Mouse (Mus musculus): ENCODE results near the gene Glt1d1. TPM values are rescaled to one million over a fixed set of nuclear protein-coding genes. Genes with fewer than 3 reads are reported as not detected.

The Glt1d1 gene
- polyA plus RNA-seq, 1 experiment from 2014 or later = 0.63 TPM

DNA sequence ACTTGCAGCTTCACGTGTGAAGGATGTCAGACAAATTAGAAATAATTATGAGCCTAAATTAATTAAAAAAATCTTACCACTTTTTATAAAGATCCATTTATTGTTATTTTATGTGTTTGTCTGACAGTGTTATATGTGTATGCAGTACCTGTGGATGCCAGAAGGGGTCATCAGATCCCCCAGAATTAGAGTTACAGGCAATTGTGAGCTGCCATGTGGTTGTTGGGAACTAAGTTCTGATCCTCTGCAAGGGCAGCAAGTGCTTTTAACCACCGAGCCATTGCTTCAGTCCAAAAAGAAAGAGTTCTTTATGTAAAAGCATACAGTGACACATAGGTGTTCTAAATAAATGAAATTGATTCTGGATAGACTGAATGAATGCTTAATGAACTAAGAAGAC lies 45.5 kb downstream of the Glt1d1 start:
- no peaks in the 10 kb centered on the region for H3K4me1 ChIP-seq (replicated peaks)
- no peak overlapping the region for H3K4me2 ChIP-seq (replicated peaks)
- H3K27me3 ChIP-seq (replicated peaks) = no peaks in the 10 kb centered on the region
- 86% methylated on average over 2 of the region's 2 CpGs for WGBS
- no peaks in the 10 kb centered on the region for H3K36me3 ChIP-seq
- no peak overlapping the region for H3K9ac ChIP-seq
- no peak for ATAC-seq
- H3K9me3 ChIP-seq = no peaks in the 10 kb centered on the region
- H3K27ac ChIP-seq = no peak overlapping the region
- H3K4me3 ChIP-seq (replicated peaks) = no peak overlapping the region

DNA sequence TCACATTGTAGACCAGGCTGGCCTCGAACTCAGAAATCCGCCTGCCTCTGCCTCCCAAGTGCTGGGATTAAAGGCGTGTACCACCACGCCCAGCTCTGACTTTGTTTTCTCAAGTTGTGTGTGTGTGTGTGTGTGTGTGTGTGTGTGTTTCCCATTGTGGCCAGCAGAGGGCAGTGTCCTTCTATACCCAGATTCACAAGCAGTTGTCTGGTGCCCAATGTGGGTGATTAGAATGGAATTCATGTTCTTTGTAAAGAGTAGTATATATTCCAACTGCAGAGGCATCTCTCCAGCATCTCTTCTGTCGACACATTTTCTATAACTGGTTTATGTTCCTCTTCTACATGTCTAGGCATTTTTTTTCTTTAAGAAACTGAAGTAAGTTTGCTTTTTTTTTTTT lies 46.4 kb downstream of the Glt1d1 start:
- Histone ChIP-seq H3K36me3 (no peaks in the 10 kb centered on the region), H3K9ac (no peak overlapping the region), H3K4me1 (replicated peaks) (no peaks in the 10 kb centered on the region), H3K27ac (no peak overlapping the region), H3K9me3 (no peaks in the 10 kb centered on the region), H3K27me3 (replicated peaks) (no peaks in the 10 kb centered on the region), H3K4me3 (replicated peaks) (no peak overlapping the region), H3K4me2 (replicated peaks) (no peak overlapping the region)
- 92% methylated on average over 5 of the region's 5 CpGs for WGBS
- no peak for ATAC-seq

DNA sequence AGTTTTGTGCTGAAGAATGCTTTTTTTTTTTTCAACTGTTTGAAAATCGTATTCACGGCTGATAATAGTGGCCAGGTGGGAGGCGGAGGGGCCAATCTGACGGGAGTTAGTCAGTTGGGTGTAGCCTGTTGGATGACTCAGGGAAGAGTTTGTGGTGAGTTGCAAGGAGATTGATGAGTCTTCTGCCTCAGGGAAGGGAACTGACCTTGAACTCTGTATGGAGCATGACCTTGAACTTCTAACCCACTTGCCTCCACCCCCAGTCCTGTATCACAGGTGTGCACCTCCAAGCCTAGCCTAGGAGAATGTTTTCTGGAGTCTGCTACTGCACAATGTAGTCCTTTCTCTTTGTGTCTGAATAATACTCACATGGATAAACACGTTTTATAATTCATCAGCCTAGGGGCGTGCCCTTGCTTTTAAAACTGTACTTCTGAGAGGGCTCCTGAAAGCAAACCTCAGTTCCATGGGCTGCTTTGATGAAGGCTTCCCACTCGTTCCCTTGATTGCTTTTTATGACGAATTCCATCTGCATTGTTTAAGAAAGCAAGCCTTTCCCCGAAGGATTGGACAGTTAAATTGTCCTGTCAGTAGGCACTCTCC lies 56.6 kb downstream of the Glt1d1 start:
- 57% methylated on average over 9 of the region's 9 CpGs for WGBS
- no peak for ATAC-seq
- no peak overlapping the region for H3K4me2 ChIP-seq (replicated peaks)
- no peaks in the 10 kb centered on the region for H3K36me3 ChIP-seq
- H3K9me3 ChIP-seq = no peaks in the 10 kb centered on the region
- H3K27me3 ChIP-seq (replicated peaks) = no peaks in the 10 kb centered on the region
- H3K4me1 ChIP-seq (replicated peaks) = no peaks in the 10 kb centered on the region
- no peak overlapping the region for H3K4me3 ChIP-seq (replicated peaks)
- no peak overlapping the region for H3K27ac ChIP-seq
- no peak overlapping the region for H3K9ac ChIP-seq

DNA sequence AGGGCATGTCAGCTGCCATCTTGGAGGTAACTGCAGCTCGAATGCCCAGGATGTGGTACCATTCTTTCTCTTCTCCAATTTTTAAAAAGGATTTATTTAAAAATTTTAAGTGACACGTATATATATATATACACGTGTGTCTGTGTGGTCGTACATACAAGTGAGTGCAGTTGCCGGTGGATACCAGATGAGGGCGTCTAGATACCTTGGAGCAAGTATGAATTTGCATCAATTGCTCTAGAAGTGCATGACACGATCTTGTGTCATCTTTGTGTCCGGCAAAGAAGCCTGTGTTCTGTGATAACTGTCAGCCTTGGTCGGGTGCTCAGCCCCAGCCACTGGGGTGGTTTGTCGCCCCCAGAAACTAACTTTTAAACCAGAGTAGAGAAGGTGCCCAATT lies 59.0 kb downstream of the Glt1d1 start:
- no peak for ATAC-seq
- H3K4me3 ChIP-seq (replicated peaks) = no peak overlapping the region
- no peak overlapping the region for H3K4me2 ChIP-seq (replicated peaks)
- WGBS = 86% methylated on average over 10 of the region's 10 CpGs
- no peaks in the 10 kb centered on the region for H3K27me3 ChIP-seq (replicated peaks)
- H3K36me3 ChIP-seq = no peaks in the 10 kb centered on the region
- H3K27ac ChIP-seq = no peak overlapping the region
- no peak overlapping the region for H3K9ac ChIP-seq
- H3K9me3 ChIP-seq = no peaks in the 10 kb centered on the region
- no peaks in the 10 kb centered on the region for H3K4me1 ChIP-seq (replicated peaks)

DNA sequence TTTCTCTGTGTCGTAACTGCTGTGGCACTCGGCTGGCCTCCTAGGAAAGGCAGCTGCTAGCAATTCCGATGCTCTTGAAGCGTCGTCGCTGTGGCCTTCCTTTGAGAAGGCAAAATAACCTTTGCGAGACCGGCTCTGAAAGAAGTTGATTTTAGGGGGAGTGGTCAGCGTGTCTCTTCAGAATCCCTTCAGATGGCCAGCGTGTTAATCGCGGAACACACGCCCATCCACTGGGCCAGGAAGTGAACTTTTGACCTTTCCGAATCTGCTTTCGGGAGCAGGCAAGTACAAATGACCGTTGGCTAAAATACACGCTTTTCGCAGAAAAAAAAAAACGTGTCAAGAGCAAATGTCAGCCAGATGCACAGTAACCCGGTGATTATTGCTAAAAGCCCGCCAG lies 59.5 kb downstream of the Glt1d1 start:
- H3K9ac ChIP-seq = no peak overlapping the region
- no peaks in the 10 kb centered on the region for H3K36me3 ChIP-seq
- no peaks in the 10 kb centered on the region for H3K27me3 ChIP-seq (replicated peaks)
- no peak overlapping the region for H3K27ac ChIP-seq
- ATAC-seq = no peak
- H3K4me3 ChIP-seq (replicated peaks) = no peak overlapping the region
- no peaks in the 10 kb centered on the region for H3K9me3 ChIP-seq
- no peaks in the 10 kb centered on the region for H3K4me1 ChIP-seq (replicated peaks)
- H3K4me2 ChIP-seq (replicated peaks) = 0 out of 2 replicates have a peak overlapping the region, but pooled peaks have one; percentile 19
- 44% methylated on average over 21 of the region's 21 CpGs for WGBS

DNA sequence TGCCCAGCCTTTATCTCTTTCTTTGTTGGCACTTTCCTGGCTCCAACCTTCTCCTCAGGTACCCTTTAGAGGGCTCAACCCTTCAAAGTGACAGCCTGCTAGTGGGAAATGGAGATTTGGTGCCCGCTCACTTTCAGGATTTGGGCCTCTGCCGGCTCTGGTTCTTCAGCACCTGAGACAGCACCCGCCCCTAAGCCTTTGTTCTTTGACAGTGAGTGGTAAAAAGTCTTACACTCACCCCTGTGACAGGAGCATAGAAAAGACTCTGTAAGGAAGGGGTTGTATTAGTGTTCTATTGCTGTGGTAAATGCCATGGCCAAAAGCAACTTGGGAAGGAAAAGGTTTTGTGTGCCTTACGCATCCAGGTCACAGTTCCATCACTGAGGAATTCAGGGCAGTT lies 63.8 kb downstream of the Glt1d1 start:
- ATAC-seq = no peak
- WGBS = 65% methylated on average over 4 of the region's 4 CpGs
- H3K36me3 ChIP-seq = no peaks in the 10 kb centered on the region

DNA sequence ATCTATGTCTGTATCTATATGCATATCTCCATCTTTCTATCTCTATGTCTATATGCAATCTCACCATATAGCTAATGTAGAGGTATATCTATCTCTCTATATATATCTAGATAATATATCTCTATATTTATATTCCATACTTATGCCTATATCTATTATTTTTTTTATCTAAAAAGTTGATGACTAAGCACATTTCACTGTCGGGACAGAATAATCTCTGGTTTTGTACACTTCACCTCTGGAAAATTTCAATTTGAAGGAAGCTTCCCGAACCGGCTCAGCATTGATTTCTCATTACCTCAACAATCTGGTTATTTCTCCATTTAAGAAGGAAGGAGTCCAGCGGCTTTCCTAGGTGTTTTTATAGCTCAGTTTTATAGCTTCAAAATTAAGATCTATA lies 64.5 kb downstream of the Glt1d1 start:
- Histone ChIP-seq H3K27me3 (replicated peaks) (no peaks in the 10 kb centered on the region), H3K9me3 (no peaks in the 10 kb centered on the region), H3K9ac (no peak overlapping the region), H3K36me3 (no peaks in the 10 kb centered on the region), H3K4me2 (replicated peaks) (no peak overlapping the region), H3K27ac (no peak overlapping the region), H3K4me1 (replicated peaks) (no peaks in the 10 kb centered on the region), H3K4me3 (replicated peaks) (no peak overlapping the region)
- WGBS = 86% methylated on average over 4 of the region's 4 CpGs
- no peak for ATAC-seq

More for the DNA sequence above, 63.8 kb downstream of the Glt1d1 start:
- Histone ChIP-seq H3K4me1 (replicated peaks) (no peaks in the 10 kb centered on the region), H3K27me3 (replicated peaks) (no peaks in the 10 kb centered on the region), H3K9ac (no peak overlapping the region), H3K4me2 (replicated peaks) (no peak overlapping the region), H3K27ac (no peak overlapping the region), H3K4me3 (replicated peaks) (no peak overlapping the region), H3K9me3 (no peaks in the 10 kb centered on the region)

DNA sequence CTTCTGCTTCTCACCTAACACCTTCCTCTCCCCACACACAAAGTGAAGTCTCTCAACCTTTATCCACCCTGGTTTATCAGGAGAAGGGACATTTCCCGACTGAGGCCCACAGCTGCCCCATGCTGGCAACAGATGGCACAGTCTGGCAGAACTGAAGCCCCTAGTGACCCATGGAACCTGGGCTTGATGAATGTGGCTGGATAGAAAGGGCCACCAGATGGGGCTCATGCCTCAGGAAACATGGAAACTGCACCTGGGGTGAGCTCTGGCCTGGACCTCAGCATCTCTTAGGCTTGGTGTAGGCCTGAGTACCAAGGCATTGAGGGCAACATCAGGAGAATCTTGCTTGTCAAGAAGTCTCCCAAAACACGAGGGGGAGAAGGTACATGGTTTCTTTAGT lies 66.5 kb downstream of the Glt1d1 start:
- Histone ChIP-seq H3K36me3 (no peaks in the 10 kb centered on the region), H3K9ac (no peak overlapping the region), H3K4me2 (replicated peaks) (no peak overlapping the region), H3K9me3 (no peaks in the 10 kb centered on the region), H3K27ac (no peak overlapping the region), H3K4me3 (replicated peaks) (no peak overlapping the region), H3K27me3 (replicated peaks) (no peaks in the 10 kb centered on the region), H3K4me1 (replicated peaks) (no peaks in the 10 kb centered on the region)
- WGBS = 64% methylated on average over 2 of the region's 2 CpGs
- no peak for ATAC-seq

DNA sequence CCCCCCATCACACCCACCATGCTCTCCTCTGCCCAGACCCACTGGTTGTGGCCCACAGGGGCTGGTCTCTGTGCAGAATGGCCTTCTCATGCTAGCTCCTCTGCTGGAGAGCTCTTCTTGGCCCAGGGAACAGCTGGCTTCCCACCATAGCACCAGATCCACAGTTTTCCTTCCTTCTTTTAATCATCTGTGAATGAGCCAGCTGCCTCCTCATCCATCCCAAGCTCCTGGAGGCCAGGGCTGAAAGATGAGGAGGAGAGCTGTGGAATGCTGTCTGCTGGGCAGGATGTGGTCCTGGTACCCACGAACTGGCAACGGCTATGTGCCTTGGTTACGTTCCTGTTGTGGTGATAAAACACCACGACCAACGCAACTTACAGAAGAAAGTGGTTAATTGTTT lies 67.6 kb downstream of the Glt1d1 start:
- no peak overlapping the region for H3K27ac ChIP-seq
- H3K9me3 ChIP-seq = no peaks in the 10 kb centered on the region
- no peak for ATAC-seq
- H3K9ac ChIP-seq = no peak overlapping the region
- no peaks in the 10 kb centered on the region for H3K4me1 ChIP-seq (replicated peaks)
- H3K36me3 ChIP-seq = no peaks in the 10 kb centered on the region
- H3K4me2 ChIP-seq (replicated peaks) = no peak overlapping the region
- no peak overlapping the region for H3K4me3 ChIP-seq (replicated peaks)
- WGBS = 78% methylated on average over 5 of the region's 5 CpGs
- no peaks in the 10 kb centered on the region for H3K27me3 ChIP-seq (replicated peaks)

DNA sequence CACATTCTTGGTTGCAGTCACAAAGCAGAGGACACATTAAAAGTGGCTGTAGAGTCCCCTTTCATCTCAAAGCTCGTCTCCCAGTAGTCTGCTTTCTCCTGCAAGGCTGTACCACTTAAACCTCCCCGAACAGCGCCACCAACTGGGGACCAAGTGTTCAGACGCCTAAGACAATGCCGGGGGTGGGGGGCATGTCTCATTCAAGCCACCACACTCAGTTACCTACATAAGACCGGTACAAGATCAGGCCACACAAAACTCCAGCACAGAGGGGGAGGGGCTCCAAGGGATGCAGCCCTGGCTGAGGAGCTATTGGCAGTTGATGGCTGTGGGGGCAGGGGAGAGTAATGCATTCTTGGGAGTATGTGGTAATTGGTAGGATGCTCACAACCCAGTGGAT lies 68.1 kb downstream of the Glt1d1 start:
- Histone ChIP-seq H3K4me1 (replicated peaks) (no peaks in the 10 kb centered on the region), H3K9me3 (no peaks in the 10 kb centered on the region), H3K27ac (no peak overlapping the region), H3K27me3 (replicated peaks) (no peaks in the 10 kb centered on the region), H3K36me3 (no peaks in the 10 kb centered on the region), H3K9ac (no peak overlapping the region), H3K4me2 (replicated peaks) (no peak overlapping the region), H3K4me3 (replicated peaks) (no peak overlapping the region)
- ATAC-seq = no peak
- WGBS = 75% methylated on average over 6 of the region's 6 CpGs

DNA sequence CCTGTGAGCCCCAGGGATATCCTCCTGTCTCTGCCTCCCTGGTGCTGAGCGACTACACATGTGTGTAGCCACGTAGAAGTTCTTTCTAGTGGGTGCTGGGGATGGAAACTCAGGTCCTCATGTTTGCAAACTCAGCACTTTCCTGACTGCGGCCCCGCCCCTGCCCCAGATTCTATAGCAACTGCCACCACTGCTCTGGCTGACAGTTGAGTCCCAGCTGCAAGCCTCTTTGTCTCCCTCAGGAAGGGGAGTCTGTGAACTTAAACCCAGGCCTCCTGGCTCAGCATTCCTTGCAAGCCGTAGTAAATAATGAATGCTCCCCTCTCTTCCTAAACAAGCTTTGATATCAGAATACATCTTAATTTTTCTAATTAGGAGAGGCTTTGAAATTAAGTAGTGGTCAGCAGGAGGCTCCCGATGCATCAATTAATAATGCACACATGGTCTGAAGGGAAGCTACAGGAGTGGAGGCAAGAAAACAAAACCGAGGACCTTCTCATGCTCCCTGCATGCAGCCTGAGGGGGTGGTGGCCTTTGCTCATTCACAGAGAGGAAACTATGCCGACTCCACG lies 71.6 kb downstream of the Glt1d1 start:
- Histone ChIP-seq H3K4me3 (replicated peaks) (no peak overlapping the region), H3K27me3 (replicated peaks) (no peaks in the 10 kb centered on the region), H3K9ac (no peak overlapping the region), H3K4me2 (replicated peaks) (no peak overlapping the region), H3K4me1 (replicated peaks) (no peaks in the 10 kb centered on the region), H3K9me3 (no peaks in the 10 kb centered on the region), H3K27ac (no peak overlapping the region), H3K36me3 (no peaks in the 10 kb centered on the region)
- ATAC-seq = no peak
- WGBS = 78% methylated on average over 9 of the region's 9 CpGs

DNA sequence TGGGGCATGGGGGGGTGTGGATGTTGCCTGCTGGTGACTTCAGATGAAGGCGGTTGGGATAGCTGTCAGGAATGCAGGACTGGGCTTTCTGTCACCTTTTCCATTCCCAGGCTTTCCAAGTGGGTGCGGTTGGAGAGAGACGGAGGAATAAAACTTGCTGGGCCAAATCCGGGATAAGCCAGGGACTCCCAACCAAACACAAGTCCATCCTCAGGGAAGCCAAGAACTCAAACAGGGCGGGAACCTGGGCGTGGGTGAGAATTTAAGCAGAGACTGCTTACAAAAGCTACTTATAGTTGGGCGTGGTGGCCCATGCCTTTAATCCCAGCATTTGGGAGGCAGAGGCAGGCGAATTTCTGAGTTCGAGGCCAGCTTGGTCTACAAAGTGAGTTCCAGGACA lies 73.2 kb downstream of the Glt1d1 start:
- H3K9me3 ChIP-seq = no peaks in the 10 kb centered on the region
- no peak for ATAC-seq
- H3K27me3 ChIP-seq (replicated peaks) = no peaks in the 10 kb centered on the region
- 91% methylated on average over 9 of the region's 9 CpGs for WGBS
- no peaks in the 10 kb centered on the region for H3K36me3 ChIP-seq
- no peak overlapping the region for H3K4me3 ChIP-seq (replicated peaks)
- no peak overlapping the region for H3K27ac ChIP-seq
- no peak overlapping the region for H3K4me2 ChIP-seq (replicated peaks)
- H3K9ac ChIP-seq = no peak overlapping the region
- no peaks in the 10 kb centered on the region for H3K4me1 ChIP-seq (replicated peaks)

DNA sequence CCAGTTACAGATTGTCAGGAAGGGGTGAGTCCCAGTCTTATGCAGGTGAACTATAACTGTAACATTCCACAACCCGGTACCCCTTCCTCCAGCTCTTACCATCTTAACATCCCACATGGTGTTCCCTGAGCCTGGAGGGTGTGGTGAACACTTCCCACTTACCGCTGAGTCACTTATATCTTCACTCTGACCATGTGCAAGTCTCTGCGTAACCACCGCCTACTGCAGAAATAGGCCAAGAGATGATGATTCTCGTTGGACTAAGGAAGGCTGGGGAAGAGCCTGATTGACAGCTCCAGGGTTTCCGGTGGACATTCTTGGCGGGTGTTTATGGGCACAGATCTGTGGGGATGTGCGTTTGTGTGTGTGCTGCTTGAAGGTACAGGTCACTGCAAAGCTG lies 73.9 kb downstream of the Glt1d1 start:
- Histone ChIP-seq H3K4me1 (replicated peaks) (no peaks in the 10 kb centered on the region), H3K27me3 (replicated peaks) (no peaks in the 10 kb centered on the region), H3K4me3 (replicated peaks) (no peak overlapping the region), H3K4me2 (replicated peaks) (no peak overlapping the region), H3K9me3 (no peaks in the 10 kb centered on the region), H3K27ac (no peak overlapping the region), H3K36me3 (no peaks in the 10 kb centered on the region), H3K9ac (no peak overlapping the region)
- no peak for ATAC-seq
- 89% methylated on average over 8 of the region's 8 CpGs for WGBS

All from intestine, embryonic 15.5 days (tissue).